Comparison of ENCODE assay signal across 12 mouse cellular contexts in genomic region chr2:128422677-128423076, GRCm38 (mm10).
DNase-seq lines count a peak whose midpoint lies in the region; ATAC-seq and TF ChIP-seq lines count a peak whose summit lies in the region.
"Had no signal": no experiment of that assay in that cellular context is flagged by ENCODE, and none has a peak within 500 bp of the region (broad histone marks: within the 10 kb centered on the region; RNA-seq: fewer than 3 reads in every experiment).

No protein-coding gene starts in this region.

- no peaks in the 10 kb centered on the region for H3K79me2 ChIP-seq in liver, adult 2 months (ENCODE audit: control insufficient read depth, insufficient read depth, low read length)

- no peaks in the 10 kb centered on the region for H3K9me3 ChIP-seq in liver, embryonic 11.5 days (ENCODE audit: control insufficient read depth, low read length)
- H3K9me3 ChIP-seq: midbrain, embryonic 12.5 days had no signal

- 38% methylated on average over 6 of the region's 6 CpGs for WGBS in liver, adult 2 months
- WGBS in liver, embryonic 11.5 days = 36% methylated on average over 6 of the region's 6 CpGs

- ATAC-seq in liver, embryonic 11.5 days (replicated peaks; ENCODE audit: low FRiP score) = no peak
- ATAC-seq in CD4-positive, CD25-positive, alpha-beta regulatory T cell, adult 4 months = peak; percentile 81
- peak; percentile 76 for ATAC-seq in neutrophil, adult 5-6 weeks (ENCODE audit: extremely low read depth, insufficient number of reproducible peaks, low FRiP score, poor library complexity, severe bottlenecking)

- no peaks in the 10 kb centered on the region for H3K27me3 ChIP-seq in liver, adult 2 months (ENCODE audit: control insufficient read depth, insufficient read depth, low read length)
- H3K27me3 ChIP-seq in liver, embryonic 11.5 days (replicated peaks; ENCODE audit: control insufficient read depth, insufficient read depth, low read length) = no peaks in the 10 kb centered on the region
- H3K27me3 ChIP-seq: midbrain, embryonic 12.5 days had no signal

- no peaks in the 10 kb centered on the region for H3K36me3 ChIP-seq in liver, adult 2 months (ENCODE audit: control insufficient read depth, insufficient read depth, low read length)
- no peaks in the 10 kb centered on the region for H3K36me3 ChIP-seq in liver, embryonic 11.5 days (ENCODE audit: control insufficient read depth, insufficient read depth, low read length)
- H3K36me3 ChIP-seq: midbrain, embryonic 12.5 days had no signal

- no peak overlapping the region for H3K4me2 ChIP-seq in liver, embryonic 11.5 days
- H3K4me2 ChIP-seq: heart, embryonic 11.5 days; midbrain, embryonic 12.5 days had no signal

- H3K4me1 ChIP-seq in liver, adult 2 months (ENCODE audit: control insufficient read depth, insufficient read depth, low read length) = peaks cover 12% of the 10 kb centered on the region
- H3K4me1 ChIP-seq in liver, embryonic 11.5 days (replicated peaks; ENCODE audit: control insufficient read depth, insufficient read depth, low read length) = peaks cover 14% of the 10 kb centered on the region
- H3K4me1 ChIP-seq: midbrain, embryonic 12.5 days had no signal

- peak; percentile 65 for TF ChIP-seq CTCF in liver, adult 2 months (IDR thresholded peaks at IDR 0.05; ENCODE audit: low read depth, low read length)

- peak overlapping the region; percentile 24; the same call in 1 of the 2 replicates for H3K27ac ChIP-seq in liver, adult 2 months (replicated peaks; ENCODE audit: insufficient read depth, low read depth, low read length)
- H3K27ac ChIP-seq in liver, embryonic 11.5 days (ENCODE audit: low read depth, low read length) = no peak overlapping the region
- H3K27ac ChIP-seq: midbrain, embryonic 12.5 days had no signal

- H3K9ac ChIP-seq in liver, adult 2 months (ENCODE audit: low read depth, low read length) = no peak overlapping the region
- no peak overlapping the region for H3K9ac ChIP-seq in liver, embryonic 11.5 days (ENCODE audit: low read depth, low read length)
- H3K9ac ChIP-seq: midbrain, embryonic 12.5 days had no signal

- no peak for DNase-seq in liver, adult 2 months (ENCODE audit: extremely low read depth, low read depth, low spot score)
- DNase-seq in liver, embryonic 11.5 days (ENCODE audit: low spot score) = no peak
- DNase-seq in T-cell, adult 2 months (ENCODE audit: low spot score) = peak; percentile 36
- DNase-seq in embryo, embryonic 9.5 days (ENCODE audit: extremely low spot score) = no peak
- DNase-seq in gastrocnemius, postnatal 4 days (ENCODE audit: low spot score in 2 of 2) = no peak
- DNase-seq in kidney, adult 9 months = no peak
- DNase-seq: cerebellum, postnatal 10 days; kidney, postnatal 10 days had no signal

- no peak for TF ChIP-seq POLR2A in liver, adult 2 months (IDR thresholded peaks at IDR 0.05; ENCODE audit: extremely low read depth, insufficient read depth, low read length)

- H3K4me3 ChIP-seq in liver, adult 2 months (ENCODE audit: insufficient read depth, low read depth, low read length) = no peak overlapping the region
- no peak overlapping the region for H3K4me3 ChIP-seq in liver, embryonic 11.5 days (ENCODE audit: low read depth, low read length)
- H3K4me3 ChIP-seq: midbrain, embryonic 12.5 days had no signal
